Mouse (Mus musculus) liver, embryonic 14.5 days (tissue): Measurements from ENCODE around the gene Ankrd6.

ENCODE experiments used
- CTCF ChIP-seq: IDR thresholded peaks from 2 replicates; pipeline ENCODE4 v1.5.1; 2016; ENCODE audit warnings: antibody characterized with exemption, low read depth, control low read depth
- EP300 ChIP-seq: IDR thresholded peaks from 2 replicates; pipeline ENCODE4 v1.6.1; 2016; ENCODE audit warnings: antibody characterized with exemption, low read depth

DNA sequence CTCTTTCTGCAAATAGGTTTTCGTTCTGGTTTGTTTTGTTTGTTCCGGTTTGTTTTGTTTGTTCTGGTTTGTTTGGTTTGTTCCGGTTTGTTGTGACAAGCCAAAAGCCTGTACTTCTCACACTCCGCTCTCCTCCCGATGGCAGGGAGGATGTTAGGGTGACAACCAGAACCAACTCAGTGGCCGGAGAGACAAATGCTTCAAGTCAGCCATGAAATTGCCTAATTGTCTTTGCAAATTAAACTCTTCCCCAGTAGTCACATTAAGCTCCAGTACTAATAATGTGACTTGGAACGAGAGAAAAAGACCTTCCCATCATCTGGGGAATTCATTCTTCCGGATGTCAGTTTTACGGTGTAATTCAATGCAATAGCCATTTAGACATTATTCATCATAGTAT is 66.0 kb downstream of the Ankrd6 start:
- TF ChIP-seq CTCF (no peak), EP300 (no peak)
